Mouse (Mus musculus): ENCODE measurements around the gene Tsacc. TPM values are rescaled to one million over a fixed set of nuclear protein-coding genes. Genes with fewer than 3 reads are reported as not detected.
"Not testable (repeated sequence)": the region's sequence is repeated elsewhere in the genome, so short reads cannot be mapped to it uniquely, and the experiment has no call there.

Tsacc gene
- polyA plus RNA-seq, 1 experiment from 2014 or later, result 13.3 TPM

DNA sequence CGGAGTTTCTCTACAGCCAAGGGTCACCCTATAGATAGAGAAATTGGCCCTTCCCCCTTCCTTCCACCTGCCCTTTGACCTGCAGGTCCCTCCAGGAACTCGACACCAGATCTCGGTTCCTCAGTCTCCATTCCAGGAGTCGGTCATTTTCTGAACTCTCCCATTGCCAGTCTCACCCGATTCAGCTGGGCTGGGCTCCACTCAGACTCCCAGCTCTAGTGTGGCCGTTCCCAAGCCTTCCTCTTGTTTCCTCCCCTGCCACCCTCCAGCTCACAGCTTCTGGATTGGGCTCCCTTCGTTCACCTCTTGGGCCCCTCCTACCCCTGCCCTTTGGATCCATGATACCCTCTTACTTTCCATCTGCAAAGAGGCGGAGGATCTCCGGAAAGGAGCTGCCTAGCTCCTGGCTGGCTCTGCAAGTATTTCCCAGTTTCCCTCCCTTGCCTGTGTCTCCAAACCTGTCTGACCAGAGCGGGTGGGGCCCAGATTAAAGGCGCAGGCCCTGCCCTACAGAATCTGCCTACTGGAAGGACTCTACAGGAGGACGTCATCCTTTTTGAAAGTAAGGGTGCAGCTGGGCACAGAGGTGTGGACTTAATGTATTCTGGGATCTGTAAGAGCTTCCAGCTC is 37.3 kb upstream of the Tsacc start:
- Histone ChIP-seq H3K27me3 (replicated peaks; ENCODE audit: control insufficient read depth, insufficient read depth, low read length) (no peaks in the 10 kb centered on the region), H3K4me3 (ENCODE audit: low read depth, low read length) (peak overlapping the region; percentile 21), H3K9me3 (ENCODE audit: control insufficient read depth, low read length) (no peaks in the 10 kb centered on the region), H3K36me3 (ENCODE audit: control insufficient read depth, insufficient read depth, low read length) (peaks cover 5% of the 10 kb centered on the region; the same call in 1 of the 2 replicates), H3K4me1 (replicated peaks; ENCODE audit: control insufficient read depth, insufficient read depth, low read length) (peaks cover 12% of the 10 kb centered on the region), H3K4me2 (ENCODE audit: low read length) (peak overlapping the region; percentile 83), H3K27ac (ENCODE audit: low read depth) (peak overlapping the region; percentile 78), H3K9ac (ENCODE audit: low read length) (peak overlapping the region; percentile 27)
- ATAC-seq (replicated peaks; ENCODE audit: low FRiP score, low TSS enrichment, low read depth) (peak; percentile 16), DNase-seq (ENCODE audit: low spot score) (peak; percentile 74)
- WGBS, result 40% methylated on average over 12 of the region's 12 CpGs

DNA sequence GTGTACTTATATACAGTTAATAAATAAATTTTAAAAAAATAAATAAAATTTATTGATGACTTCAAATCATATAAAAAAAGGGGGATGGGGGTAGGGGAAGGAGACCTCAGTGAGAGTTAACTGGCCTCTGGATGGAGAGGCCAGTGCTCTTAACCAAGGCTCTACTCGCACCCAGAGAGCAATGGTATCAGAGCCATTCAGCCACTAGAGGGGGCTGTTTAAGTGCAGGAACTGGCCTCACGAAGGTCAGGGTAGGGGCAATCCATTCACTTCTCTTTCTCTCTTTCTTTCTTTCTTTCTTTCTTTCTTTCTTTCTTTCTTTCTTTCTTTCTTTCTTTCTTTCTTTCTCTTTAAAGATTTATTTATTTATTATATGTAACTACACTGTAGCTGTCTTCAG is 34.5 kb upstream of the Tsacc start:
- H3K4me1 ChIP-seq (replicated peaks; ENCODE audit: control insufficient read depth, insufficient read depth, low read length), result no peaks in the 10 kb centered on the region; the same call in none of the 2 replicates
- H3K9ac ChIP-seq (ENCODE audit: low read length), result no peak overlapping the region
- ATAC-seq (replicated peaks; ENCODE audit: low FRiP score, low TSS enrichment, low read depth) (no peak), DNase-seq (ENCODE audit: low spot score) (no peak)
- WGBS, result 21% methylated on average over 2 of the region's 2 CpGs
- H3K9me3 ChIP-seq (ENCODE audit: control insufficient read depth, low read length), result no peaks in the 10 kb centered on the region
- no peak overlapping the region for H3K4me2 ChIP-seq (ENCODE audit: low read length)
- no peak overlapping the region for H3K27ac ChIP-seq (ENCODE audit: low read depth)
- H3K4me3 ChIP-seq (ENCODE audit: low read depth, low read length), result no peak overlapping the region
- peaks cover 23% of the 10 kb centered on the region; the same call in 1 of the 2 replicates for H3K36me3 ChIP-seq (ENCODE audit: control insufficient read depth, insufficient read depth, low read length)
- H3K27me3 ChIP-seq (replicated peaks; ENCODE audit: control insufficient read depth, insufficient read depth, low read length), result no peaks in the 10 kb centered on the region

DNA sequence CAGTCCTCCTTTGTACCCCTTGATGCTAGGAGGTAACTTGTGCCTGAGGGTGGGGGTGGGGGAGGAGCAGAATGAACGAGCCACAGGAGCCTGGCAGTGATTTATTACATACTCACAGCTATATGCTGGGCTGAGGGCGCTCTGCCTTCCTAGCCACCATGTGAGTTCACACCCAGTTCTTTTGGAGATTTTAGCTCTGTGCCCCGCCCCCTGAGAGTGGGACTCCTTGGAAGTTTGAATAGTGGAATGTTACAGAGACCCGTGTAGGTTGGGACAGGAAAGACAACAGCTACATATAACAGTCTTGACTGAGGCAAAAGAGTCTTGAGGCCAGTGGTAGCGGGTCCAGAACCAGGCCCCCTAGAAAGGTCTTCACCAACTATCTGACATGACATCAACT is 32.2 kb upstream of the Tsacc start:
- no peak overlapping the region for H3K4me3 ChIP-seq (ENCODE audit: low read depth, low read length)
- H3K36me3 ChIP-seq (ENCODE audit: control insufficient read depth, insufficient read depth, low read length), result peaks cover 23% of the 10 kb centered on the region; the same call in 1 of the 2 replicates
- 58% methylated on average over 5 of the region's 5 CpGs for WGBS
- peaks cover 10% of the 10 kb centered on the region for H3K4me1 ChIP-seq (replicated peaks; ENCODE audit: control insufficient read depth, insufficient read depth, low read length)
- no peak for ATAC-seq (replicated peaks; ENCODE audit: low FRiP score, low TSS enrichment, low read depth)
- H3K27ac ChIP-seq (ENCODE audit: low read depth), result no peak overlapping the region
- no peak overlapping the region for H3K9ac ChIP-seq (ENCODE audit: low read length)
- H3K9me3 ChIP-seq (ENCODE audit: control insufficient read depth, low read length), result no peaks in the 10 kb centered on the region
- H3K27me3 ChIP-seq (replicated peaks; ENCODE audit: control insufficient read depth, insufficient read depth, low read length), result no peaks in the 10 kb centered on the region
- DNase-seq (ENCODE audit: low spot score), result no peak
- H3K4me2 ChIP-seq (ENCODE audit: low read length), result no peak overlapping the region

DNA sequence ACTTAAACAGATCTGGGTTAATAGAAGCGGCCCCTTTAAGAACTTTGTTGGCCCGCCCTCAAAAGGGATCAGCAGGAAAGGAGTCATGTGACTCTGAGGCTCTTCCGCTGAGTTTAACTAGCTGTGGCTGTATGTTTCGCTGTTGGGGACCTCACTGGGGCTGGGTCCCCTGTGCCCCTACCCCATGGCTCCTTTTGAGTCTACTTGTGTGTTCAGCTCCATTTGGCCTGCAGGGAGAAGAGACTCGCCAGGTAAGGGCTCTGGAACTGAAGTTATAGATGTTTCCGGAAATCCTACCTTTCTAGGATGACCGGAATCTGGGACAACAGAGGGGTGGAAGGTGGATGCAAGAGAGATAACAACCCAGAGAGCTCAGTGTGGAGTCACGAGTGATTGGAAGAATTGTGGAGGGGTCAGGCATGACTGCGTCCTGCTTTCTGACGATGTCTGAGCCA is 28.2 kb upstream of the Tsacc start, which contains the start of gene Glmp:
Gene Glmp (plus strand): TSS at position 73 of the 455 bp plus-strand sequence.
- ATAC-seq (replicated peaks; ENCODE audit: low FRiP score, low TSS enrichment, low read depth) (peak; percentile 78), DNase-seq (ENCODE audit: low spot score) (peak; percentile 71)
- Histone ChIP-seq H3K27ac (ENCODE audit: low read depth) (no peak within 1 kb of the TSS), H3K4me2 (ENCODE audit: low read length) (peak within 1 kb of the TSS; percentile 94), H3K9ac (ENCODE audit: low read length) (peak within 1 kb of the TSS; percentile 81), H3K4me3 (ENCODE audit: low read depth, low read length) (peak within 1 kb of the TSS; percentile 90), H3K9me3 (ENCODE audit: control insufficient read depth, low read length) (no peaks in the 10 kb centered on the region), H3K4me1 (replicated peaks; ENCODE audit: control insufficient read depth, insufficient read depth, low read length) (peaks cover 10% of the 10 kb centered on the region), H3K36me3 (ENCODE audit: control insufficient read depth, insufficient read depth, low read length) (peaks cover 51% of the 10 kb centered on the region), H3K27me3 (replicated peaks; ENCODE audit: control insufficient read depth, insufficient read depth, low read length) (no peaks in the 10 kb centered on the region)
- 2% methylated on average over 10 of the region's 10 CpGs for WGBS

DNA sequence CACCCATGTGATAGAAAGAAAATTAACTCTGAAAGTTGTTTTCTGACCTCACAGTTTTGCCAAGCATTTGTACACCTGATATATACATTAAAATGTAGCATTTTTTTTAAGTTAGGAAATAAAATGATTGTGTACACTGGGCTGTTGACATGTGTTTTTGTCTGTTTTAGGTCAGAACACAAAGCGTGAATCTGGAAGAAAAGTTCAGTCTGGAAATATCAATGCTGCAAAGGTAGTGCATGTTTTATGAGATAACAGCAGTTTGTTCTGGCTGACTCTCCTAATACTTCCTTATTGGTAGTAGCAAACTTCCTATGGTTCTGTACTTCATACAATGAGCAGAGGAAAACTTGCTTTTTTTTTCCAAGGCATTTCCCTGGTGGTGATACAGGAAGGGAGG is 2.4 kb upstream of the Tsacc start:
- Histone ChIP-seq H3K9ac (ENCODE audit: low read length) (no peak overlapping the region), H3K36me3 (ENCODE audit: control insufficient read depth, insufficient read depth, low read length) (peaks cover 51% of the 10 kb centered on the region), H3K9me3 (ENCODE audit: control insufficient read depth, low read length) (no peaks in the 10 kb centered on the region), H3K4me2 (ENCODE audit: low read length) (no peak overlapping the region), H3K27me3 (replicated peaks; ENCODE audit: control insufficient read depth, insufficient read depth, low read length) (no peaks in the 10 kb centered on the region), H3K4me1 (replicated peaks; ENCODE audit: control insufficient read depth, insufficient read depth, low read length) (peaks cover 14% of the 10 kb centered on the region), H3K4me3 (ENCODE audit: low read depth, low read length) (no peak overlapping the region), H3K27ac (ENCODE audit: low read depth) (no peak overlapping the region)
- 86% methylated on average over 1 of the region's 1 CpGs for WGBS
- ATAC-seq (replicated peaks; ENCODE audit: low FRiP score, low TSS enrichment, low read depth) (no peak), DNase-seq (ENCODE audit: low spot score) (no peak)

DNA sequence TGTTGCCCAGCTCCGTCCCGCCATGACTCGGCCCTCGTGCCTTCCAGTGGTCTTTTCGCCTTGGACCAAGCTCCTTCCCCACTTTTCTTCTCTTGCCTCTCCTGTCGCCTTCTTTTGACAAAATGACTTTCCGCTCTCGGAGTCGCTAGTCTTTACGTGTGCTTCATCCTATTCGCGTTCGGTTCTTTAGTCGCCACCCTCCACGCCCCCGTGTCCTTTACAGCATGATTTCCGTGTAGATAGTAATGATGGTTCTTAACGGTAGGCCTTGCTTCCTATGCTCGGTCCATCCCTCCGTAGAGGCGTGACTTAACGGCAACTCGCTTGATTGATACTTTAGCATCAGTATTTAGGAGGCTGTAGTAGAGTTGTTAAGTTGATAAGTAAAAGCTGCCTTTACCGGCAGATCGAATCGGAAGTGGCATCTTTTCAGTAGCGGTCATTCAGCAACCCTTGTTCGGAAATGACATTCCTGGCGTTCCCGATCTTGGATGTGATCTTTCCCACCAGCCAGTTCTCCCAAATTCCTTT is 587 bp upstream of the Tsacc start:
- Histone ChIP-seq H3K27me3 (replicated peaks; ENCODE audit: control insufficient read depth, insufficient read depth, low read length) (no peaks in the 10 kb centered on the region), H3K4me3 (ENCODE audit: low read depth, low read length) (peak overlapping the region; percentile 73), H3K4me2 (ENCODE audit: low read length) (peak overlapping the region; percentile 91), H3K36me3 (ENCODE audit: control insufficient read depth, insufficient read depth, low read length) (peaks cover 34% of the 10 kb centered on the region), H3K27ac (ENCODE audit: low read depth) (peak overlapping the region; percentile 92), H3K9ac (ENCODE audit: low read length) (peak overlapping the region; percentile 81), H3K9me3 (ENCODE audit: control insufficient read depth, low read length) (no peaks in the 10 kb centered on the region), H3K4me1 (replicated peaks; ENCODE audit: control insufficient read depth, insufficient read depth, low read length) (peaks cover 14% of the 10 kb centered on the region)
- ATAC-seq (replicated peaks; ENCODE audit: low FRiP score, low TSS enrichment, low read depth) (no peak), DNase-seq (ENCODE audit: low spot score) (no peak)
- WGBS, result under 1% methylated on average over 30 of the region's 30 CpGs

DNA sequence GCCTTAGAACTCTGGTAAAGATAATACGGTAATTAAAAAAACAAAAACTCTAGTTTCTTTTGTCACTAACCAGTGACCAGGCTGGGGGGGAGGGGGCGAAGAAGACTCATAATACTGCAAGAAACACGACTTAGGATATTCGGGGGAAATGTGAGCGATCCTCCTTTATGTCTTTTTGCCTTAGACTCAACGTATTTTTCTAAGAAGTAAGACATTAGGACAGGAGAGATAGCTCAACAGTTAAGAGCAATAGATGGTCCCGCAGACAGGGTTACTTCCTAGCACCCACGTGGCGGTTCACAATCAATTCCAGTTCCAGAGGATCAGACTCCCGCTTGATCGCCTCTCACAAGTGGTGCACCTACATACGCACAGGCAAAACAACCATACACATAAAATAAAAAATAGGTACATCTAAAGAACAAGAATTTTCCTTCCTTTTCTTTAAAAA is 664 bp downstream of the Tsacc start:
- ATAC-seq (replicated peaks; ENCODE audit: low FRiP score, low TSS enrichment, low read depth), result peak; percentile 33; the same call in 1 of the 2 replicates
- H3K4me3 ChIP-seq (ENCODE audit: low read depth, low read length), result peak overlapping the region; percentile 73
- H3K4me1 ChIP-seq (replicated peaks; ENCODE audit: control insufficient read depth, insufficient read depth, low read length), result peaks cover 14% of the 10 kb centered on the region
- no peaks in the 10 kb centered on the region for H3K9me3 ChIP-seq (ENCODE audit: control insufficient read depth, low read length)
- H3K27ac ChIP-seq (ENCODE audit: low read depth), result peak overlapping the region; percentile 74
- 2% methylated on average over 12 of the region's 12 CpGs for WGBS
- DNase-seq (ENCODE audit: low spot score), result peak; percentile 52
- H3K27me3 ChIP-seq (replicated peaks; ENCODE audit: control insufficient read depth, insufficient read depth, low read length), result no peaks in the 10 kb centered on the region
- H3K36me3 ChIP-seq (ENCODE audit: control insufficient read depth, insufficient read depth, low read length), result peaks cover 23% of the 10 kb centered on the region
- peak overlapping the region; percentile 55 for H3K9ac ChIP-seq (ENCODE audit: low read length)
- H3K4me2 ChIP-seq (ENCODE audit: low read length), result peak overlapping the region; percentile 66

DNA sequence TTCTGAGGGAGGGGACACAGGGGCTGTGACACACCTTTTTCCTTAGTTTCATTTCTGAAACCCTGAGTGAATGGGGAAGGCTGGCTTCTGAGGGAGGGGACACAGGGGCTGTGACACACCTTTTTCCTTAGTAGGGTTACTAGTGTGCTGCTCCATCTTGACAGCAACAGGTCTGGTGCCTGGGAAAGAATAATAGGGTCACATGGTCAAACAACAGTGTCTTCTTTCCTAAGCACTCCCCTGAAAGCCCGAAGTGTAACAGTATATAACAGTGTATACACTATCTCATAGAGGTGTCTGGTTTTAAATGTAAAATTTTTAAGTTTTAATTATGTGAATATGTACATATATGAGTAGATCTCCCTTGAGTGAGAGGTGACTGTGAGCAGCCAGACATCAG is 1.5 kb downstream of the Tsacc start:
- not testable (repeated sequence) for H3K27ac ChIP-seq (ENCODE audit: low read depth); H3K27me3 ChIP-seq (replicated peaks; ENCODE audit: control insufficient read depth, insufficient read depth, low read length); DNase-seq (ENCODE audit: low spot score); H3K9ac ChIP-seq (ENCODE audit: low read length); H3K9me3 ChIP-seq (ENCODE audit: control insufficient read depth, low read length); ATAC-seq (replicated peaks; ENCODE audit: low FRiP score, low TSS enrichment, low read depth)
- H3K4me1 ChIP-seq (replicated peaks; ENCODE audit: control insufficient read depth, insufficient read depth, low read length), result peaks cover 14% of the 10 kb centered on the region
- peaks cover 14% of the 10 kb centered on the region for H3K36me3 ChIP-seq (ENCODE audit: control insufficient read depth, insufficient read depth, low read length)
- H3K4me2 ChIP-seq (ENCODE audit: low read length), result peak overlapping the region; percentile 66
- 48% methylated on average over 1 of the region's 1 CpGs for WGBS
- H3K4me3 ChIP-seq (ENCODE audit: low read depth, low read length), result 0 out of 2 replicates have a peak overlapping the region, but pooled peaks have one; percentile 73

Measured in intestine, embryonic 14.5 days (tissue).